Mouse (Mus musculus) ES-Bruce4 (cell line): Measurements from ENCODE around the gene Cd9. TPM values are rescaled to one million over a fixed set of nuclear protein-coding genes. Genes with fewer than 3 reads are reported as not detected.

Experiments
- H3K27ac ChIP-seq: 2 replicates; pipeline ENCODE4 v1.5.1; 2012; ENCODE audit warnings: low read length, inconsistent platforms; ENCODE audit not compliant: insufficient read depth
- H3K27me3 ChIP-seq: 2 replicates; pipeline ENCODE4 v1.6.1; 2012; ENCODE audit warnings: mild to moderate bottlenecking, low read length, inconsistent platforms; ENCODE audit not compliant: control insufficient read depth, poor library complexity, insufficient read depth, severe bottlenecking
- H3K36me3 ChIP-seq: 2 replicates; pipeline ENCODE4 v1.6.1; 2012; ENCODE audit warnings: inconsistent platforms, mild to moderate bottlenecking, low read length, moderate library complexity; ENCODE audit not compliant: control insufficient read depth, poor library complexity, insufficient read depth, severe bottlenecking
- H3K4me1 ChIP-seq: one replicate; pipeline ENCODE4 v1.8.1; 2011; ENCODE audit warnings: low read length; ENCODE audit not compliant: control insufficient read depth, insufficient read depth
- H3K4me3 ChIP-seq: 2 replicates; pipeline ENCODE4 v1.5.1; 2011; ENCODE audit warnings: low read depth, mild to moderate bottlenecking, low read length
- H3K9ac ChIP-seq: 2 replicates; pipeline ENCODE4 v1.6.1; 2012; ENCODE audit warnings: low read depth, mild to moderate bottlenecking, inconsistent platforms; ENCODE audit not compliant: poor library complexity, severe bottlenecking
- H3K9me3 ChIP-seq: replicated peaks from 2 replicates; pipeline ENCODE4 v1.6.1; 2012; ENCODE audit warnings: mild to moderate bottlenecking, low read length, inconsistent platforms; ENCODE audit not compliant: control insufficient read depth, poor library complexity, insufficient read depth, severe bottlenecking
- CTCF ChIP-seq: IDR thresholded peaks from one replicate; pipeline ENCODE4 v1.8.1; 2011; ENCODE audit warnings: low read depth, low read length
- EP300 ChIP-seq: IDR thresholded peaks from 2 replicates; pipeline ENCODE4 v1.6.1; 2011; ENCODE audit warnings: low read depth, low read length; ENCODE audit not compliant: insufficient read depth
- POLR2A ChIP-seq: IDR thresholded peaks from one replicate; pipeline ENCODE4 v1.8.1; 2011; ENCODE audit warnings: low read length; ENCODE audit not compliant: insufficient read depth
- polyA plus RNA-seq: library from polyadenylated mRNA; stranded (reverse); fragments of >200 nt; gene quantifications from 2 replicates; pipeline ENCODE4 v1.2.4, GENCODE M21; 2011; ENCODE audit warnings: low read depth; ENCODE audit not compliant: missing spikeins, insufficient read depth, insufficient read length

Gene Cd9
- polyA plus RNA-seq, 1 experiment = 417 TPM

DNA sequence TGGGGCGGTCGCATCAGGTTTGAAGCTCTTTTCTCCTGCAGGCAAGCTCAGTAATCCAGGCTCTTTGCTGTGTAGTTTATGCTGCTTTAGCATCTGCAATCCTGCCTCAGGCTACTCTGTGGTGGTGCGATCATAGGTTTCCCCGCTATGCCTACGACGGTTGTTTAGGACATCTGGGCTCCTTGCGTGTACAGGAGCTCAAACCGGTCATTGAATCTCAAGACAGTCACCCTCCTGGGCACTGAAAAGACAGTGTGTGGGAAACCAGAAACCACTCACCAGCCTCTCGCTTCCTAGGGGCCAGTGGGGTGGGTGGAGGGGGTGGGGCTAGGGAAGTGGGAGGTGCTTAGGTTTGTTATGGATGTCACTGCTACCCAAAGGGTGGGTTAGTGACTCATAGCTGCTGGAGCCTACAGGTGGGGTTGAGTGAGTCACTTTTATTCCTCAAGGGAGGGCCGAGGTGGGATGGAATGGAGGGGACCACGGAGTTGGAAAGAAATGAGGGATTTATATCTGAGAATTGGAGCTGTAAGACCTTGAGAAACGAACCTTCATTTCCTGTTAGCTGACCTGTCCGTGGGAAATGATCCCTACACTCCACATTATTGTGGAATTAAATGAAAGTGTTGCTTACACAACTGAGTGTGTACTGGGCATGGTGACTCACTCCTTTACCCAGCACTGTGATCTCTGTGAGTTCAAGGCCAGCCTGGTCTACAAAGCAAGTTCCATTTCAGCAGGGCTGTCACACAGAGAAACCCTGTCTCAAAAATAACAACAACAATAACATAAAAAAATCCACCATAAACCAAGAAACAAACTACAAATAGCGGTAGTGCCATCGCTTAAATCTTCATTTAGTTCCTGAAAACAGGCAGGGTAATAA, 69.1 kb downstream of the Cd9 start:
- Histone ChIP-seq H3K9ac (peak overlapping the region; percentile 24), H3K9me3 (no peaks in the 10 kb centered on the region), H3K4me1 (peaks cover 3% of the 10 kb centered on the region), H3K27me3 (no peaks in the 10 kb centered on the region), H3K27ac (peak overlapping the region; percentile 91), H3K4me3 (peak overlapping the region; percentile 69), H3K36me3 (no peaks in the 10 kb centered on the region)
- TF ChIP-seq EP300 = no peak
- TF ChIP-seq POLR2A = peak; percentile 12

DNA sequence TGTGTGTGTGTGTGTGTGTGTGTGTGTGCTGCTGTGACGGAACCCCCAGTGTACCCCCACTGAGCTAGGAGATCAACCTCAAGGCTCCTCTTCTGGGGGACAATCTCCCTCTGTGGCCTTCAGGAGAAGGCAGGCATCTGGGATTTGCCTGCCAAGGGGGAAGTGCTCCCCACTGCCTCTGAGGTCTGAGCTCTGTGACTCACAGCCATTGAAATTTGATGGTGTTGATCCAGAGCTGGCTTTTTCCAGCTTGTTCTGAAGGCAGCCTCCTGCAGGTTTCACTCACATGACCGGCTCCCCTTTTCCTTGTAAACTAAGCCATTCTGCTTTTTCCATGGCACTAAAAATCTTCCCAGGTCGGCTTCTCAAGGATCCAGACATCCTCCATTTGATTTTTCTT, 70.4 kb downstream of the Cd9 start:
- peak overlapping the region; percentile 79 for H3K27ac ChIP-seq
- H3K27me3 ChIP-seq = no peaks in the 10 kb centered on the region
- no peak overlapping the region for H3K4me3 ChIP-seq

DNA sequence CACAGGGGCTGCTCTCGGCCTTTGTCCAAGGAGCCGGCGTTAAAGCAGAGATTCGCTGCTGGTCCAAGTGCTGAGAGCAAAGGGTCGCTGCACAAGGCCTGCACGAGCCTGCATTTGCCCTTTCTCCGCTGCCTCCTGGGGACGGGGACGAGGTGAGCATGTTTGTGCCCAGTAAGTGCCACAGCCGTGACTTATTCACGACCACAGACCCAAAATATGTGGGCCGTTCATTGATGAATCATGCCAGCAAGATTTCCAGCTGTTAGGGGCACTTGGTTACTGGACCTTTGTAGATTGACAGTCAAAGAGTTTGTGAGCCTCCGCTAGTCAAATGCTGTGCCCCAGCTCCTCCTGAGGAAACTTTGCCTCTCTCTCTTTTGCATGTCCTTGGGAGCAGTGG, 71.1 kb downstream of the Cd9 start:
- H3K9ac ChIP-seq = peak overlapping the region; percentile 24
- H3K27me3 ChIP-seq = no peaks in the 10 kb centered on the region
- H3K4me1 ChIP-seq = peaks cover 7% of the 10 kb centered on the region
- H3K9me3 ChIP-seq = no peaks in the 10 kb centered on the region
- no peak for TF ChIP-seq EP300
- no peak for TF ChIP-seq CTCF
- no peak for TF ChIP-seq POLR2A
- H3K27ac ChIP-seq = peak overlapping the region; percentile 79
- H3K36me3 ChIP-seq = no peaks in the 10 kb centered on the region
- peak overlapping the region; percentile 5; the same call in 1 of the 2 replicates for H3K4me3 ChIP-seq

More for the DNA sequence above, 70.4 kb downstream of the Cd9 start:
- no peaks in the 10 kb centered on the region for H3K36me3 ChIP-seq
- peaks cover 7% of the 10 kb centered on the region for H3K4me1 ChIP-seq
- H3K9ac ChIP-seq = peak overlapping the region; percentile 24
- no peaks in the 10 kb centered on the region for H3K9me3 ChIP-seq
- TF ChIP-seq POLR2A (no peak), CTCF (no peak), EP300 (no peak)

- H3K36me3 ChIP-seq = no peaks in the 10 kb centered on the region
- peaks cover 7% of the 10 kb centered on the region for H3K4me1 ChIP-seq
- no peaks in the 10 kb centered on the region for H3K27me3 ChIP-seq
- peak overlapping the region; percentile 24 for H3K9ac ChIP-seq
- peak overlapping the region; percentile 79 for H3K27ac ChIP-seq
- H3K4me3 ChIP-seq = peak overlapping the region; percentile 5; the same call in 1 of the 2 replicates
- H3K9me3 ChIP-seq = no peaks in the 10 kb centered on the region
- TF ChIP-seq EP300 = no peak
- no peak for TF ChIP-seq POLR2A
- no peak for TF ChIP-seq CTCF
Measured at GRCm38 (mm10) chr6:125423099-125423498, 71.5 kb downstream of the Cd9 start.

DNA sequence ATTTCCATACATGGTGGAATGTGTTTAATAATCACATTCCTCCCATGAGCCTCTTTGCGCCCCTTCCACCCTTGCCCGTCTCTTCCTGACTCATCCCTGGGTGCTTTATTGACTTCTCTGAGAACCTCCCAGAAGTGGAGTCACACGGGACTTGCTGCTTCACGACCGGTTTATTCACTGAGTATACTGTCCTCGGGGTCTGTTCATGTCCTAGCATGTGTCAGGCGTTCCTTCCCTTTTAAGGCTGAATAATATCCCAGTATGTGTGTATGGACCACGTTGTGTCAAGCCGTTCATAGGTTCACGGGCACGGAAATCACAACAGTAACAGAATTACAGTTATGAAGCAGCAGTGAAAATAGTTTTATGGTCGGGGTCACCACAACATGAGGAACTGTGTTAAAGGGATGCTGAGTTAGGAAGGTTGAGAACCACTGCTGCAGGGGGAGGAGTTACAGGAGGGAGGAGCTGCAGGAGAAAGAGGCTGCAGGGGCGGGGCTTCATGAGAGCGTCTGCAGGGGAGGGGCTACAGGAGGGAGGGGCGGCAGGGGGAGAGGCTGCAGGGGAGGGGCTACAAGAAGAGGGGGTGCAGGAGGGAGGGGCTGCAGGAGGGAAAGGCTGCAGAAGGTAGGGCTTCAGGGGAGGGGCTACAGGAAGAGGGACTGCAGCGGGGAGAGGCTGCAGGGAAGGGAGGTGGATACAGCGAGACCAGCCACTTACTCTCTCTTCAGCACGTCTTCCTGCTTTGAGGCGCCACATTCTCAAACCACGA, 72.4 kb downstream of the Cd9 start:
- Histone ChIP-seq H3K4me3 (no peak overlapping the region), H3K27me3 (no peaks in the 10 kb centered on the region), H3K27ac (peak overlapping the region; percentile 79), H3K9me3 (no peaks in the 10 kb centered on the region), H3K4me1 (peaks cover 7% of the 10 kb centered on the region), H3K36me3 (no peaks in the 10 kb centered on the region), H3K9ac (no peak overlapping the region)
- TF ChIP-seq EP300 (peak; percentile 61; the same call in 1 of the 2 replicates), CTCF (no peak), POLR2A (peak; percentile 58)
